Mouse (Mus musculus): Measurements from ENCODE around the gene Slc22a3. TPM values are rescaled to one million over a fixed set of nuclear protein-coding genes. Genes with fewer than 3 reads are reported as not detected.

The Slc22a3 gene
- total RNA-seq, 2 experiments from 2014 or later = 7.2 to 9.1 TPM

- DNase-seq = no peak
These were observed 104.1 kb downstream of the Slc22a3 start for GRCm38 (mm10) chr17:12403420-12403819.

GRCm38 (mm10) chr17:12396163-12396677 is 111.3 kb downstream of the Slc22a3 start:
- no peak for DNase-seq

- DNase-seq = no peak
These were observed 119.3 kb downstream of the Slc22a3 start for GRCm38 (mm10) chr17:12388239-12388638.

- no peak for DNase-seq
These were observed 119.7 kb downstream of the Slc22a3 start for GRCm38 (mm10) chr17:12387781-12388180.

- no peak for DNase-seq
These were observed 122.3 kb downstream of the Slc22a3 start for GRCm38 (mm10) chr17:12385049-12385794.

GRCm38 (mm10) chr17:12382531-12382930 is 125.0 kb downstream of the Slc22a3 start:
- no peak for DNase-seq

GRCm38 (mm10) chr17:12381579-12381978 is 125.9 kb downstream of the Slc22a3 start:
- DNase-seq = no peak

- DNase-seq = no peak
These were observed 127.2 kb downstream of the Slc22a3 start for GRCm38 (mm10) chr17:12380287-12380686.

GRCm38 (mm10) chr17:12377981-12378705 is 129.4 kb downstream of the Slc22a3 start, which contains the start of gene Plg:
TSS of gene Plg (plus strand) at chr17:12378608.
- DNase-seq = no peak

- no peak for DNase-seq
These were observed 133.8 kb downstream of the Slc22a3 start for GRCm38 (mm10) chr17:12373601-12374144.

- peak; percentile 72 to 85 for DNase-seq
These were observed 135.5 kb downstream of the Slc22a3 start for GRCm38 (mm10) chr17:12372021-12372420.

GRCm38 (mm10) chr17:12371310-12371925 is 136.1 kb downstream of the Slc22a3 start:
- DNase-seq = no peak

GRCm38 (mm10) chr17:12370289-12370688 is 137.2 kb downstream of the Slc22a3 start:
- DNase-seq = no peak

- DNase-seq = no peak
These were observed 138.1 kb downstream of the Slc22a3 start for GRCm38 (mm10) chr17:12369393-12369792.

Other genes starting within 250 kb of the Slc22a3 start
- 10 to 100 TPM; 20.1 to 27.4 TPM for gene Map3k4, start 188.9 kb downstream of the Slc22a3 start, total RNA-seq (2021)
- gene Plg, start 129.1 kb downstream of the Slc22a3 start, total RNA-seq (2021) = under 1 TPM in 1 of 2 experiments, not detected in 1; 0.63 TPM
- under 1 TPM; 0.16 to 0.26 TPM for gene Slc22a2, start 76.4 kb upstream of the Slc22a3 start, total RNA-seq (2021)
- gene Slc22a1, start 168.1 kb upstream of the Slc22a3 start, total RNA-seq (2021) = under 1 TPM in 1 of 2 experiments, not detected in 1; 0.33 TPM

Data from adrenal gland, postnatal 36 days (tissue).